Mouse (Mus musculus): Measurements from ENCODE around the gene Tmtc1. TPM values are rescaled to one million over a fixed set of nuclear protein-coding genes. Genes with fewer than 3 reads are reported as not detected.

The Tmtc1 gene
- polyA plus RNA-seq, 1 experiment from 2014 or later: 2.4 TPM

Other genes starting within 250 kb of the Tmtc1 start
- 217 and 218 TPM in 2 replicates for gene Ergic2, start 232.0 kb downstream of the Tmtc1 start, polyA plus RNA-seq (2015; fragmentation: Nextera tagmentation; extraction: Ambion mirVana)